Mouse (Mus musculus): Measurements from ENCODE around the gene Skor1.

DNA sequence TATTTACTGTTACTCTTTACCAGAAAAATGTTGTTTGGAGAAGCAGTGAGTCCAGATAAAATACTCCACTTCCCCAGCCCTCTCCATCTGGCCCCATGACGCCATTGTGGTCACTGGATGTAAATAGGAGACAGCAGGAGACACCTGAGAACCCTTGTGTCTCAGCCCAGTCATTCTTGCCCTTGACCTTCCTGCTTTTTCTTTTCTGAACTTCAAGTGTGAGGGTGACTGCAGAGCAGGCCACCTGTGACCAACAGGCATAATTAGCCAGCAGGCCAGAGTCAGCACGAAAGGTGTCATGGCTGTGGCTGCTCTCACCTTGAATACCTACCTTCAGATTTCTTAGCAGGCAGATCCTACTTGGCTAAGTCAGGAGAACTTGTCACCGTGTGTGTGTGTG, 36.2 kb downstream of the Skor1 start:
- TF ChIP-seq CTCF (IDR thresholded peaks at IDR 0.05; ENCODE audit: low read depth) (no peak), EP300 (IDR thresholded peaks at IDR 0.05; ENCODE audit: low read depth) (no peak)

Data from liver, postnatal 0 days (tissue).